Mouse (Mus musculus) megakaryocyte, embryonic 14.5 days (primary cell): Measurements from ENCODE around the gene Espl1. TPM values are rescaled to one million over a fixed set of nuclear protein-coding genes. Genes with fewer than 3 reads are reported as not detected.

Source experiments
- H3K27me3 ChIP-seq: replicated peaks from 2 replicates; pipeline ENCODE3; 2012; ENCODE audit warnings: inconsistent platforms
- H3K36me3 ChIP-seq: replicated peaks from 2 replicates; pipeline ENCODE3; 2012; ENCODE audit warnings: low read length, inconsistent platforms, mixed read lengths
- H3K4me1 ChIP-seq: 2 replicates; pipeline ENCODE4 v1.6.1; 2012; ENCODE audit warnings: inconsistent platforms
- H3K4me3 ChIP-seq: replicated peaks from 2 replicates; pipeline ENCODE3; 2012; ENCODE audit warnings: moderate library complexity, mild to moderate bottlenecking, inconsistent platforms
- H3K9me3 ChIP-seq: 2 replicates; pipeline ENCODE4 v1.6.1; 2012; ENCODE audit warnings: inconsistent platforms
- FLI1 ChIP-seq: IDR thresholded peaks from 2 replicates; pipeline ENCODE4 v1.6.1; 2012; ENCODE audit warnings: low read length, inconsistent platforms, mixed read lengths
- GATA1 ChIP-seq: IDR thresholded peaks from 3 replicates; pipeline ENCODE4 v1.6.1; 2012; ENCODE audit warnings: mixed read lengths, low read length, inconsistent platforms, borderline replicate concordance
- polyA plus RNA-seq: library from polyadenylated mRNA; stranded (reverse); fragments of >175 nt; gene quantifications from 2 replicates; pipeline ENCODE4 v1.2.3, GENCODE M21; 2012; ENCODE audit warnings: low replicate concordance; ENCODE audit not compliant: insufficient read depth

The Espl1 gene
- polyA plus RNA-seq, 1 experiment = 7.5 TPM

- Histone ChIP-seq H3K36me3 (no peaks in the 10 kb centered on the region), H3K9me3 (no peaks in the 10 kb centered on the region), H3K27me3 (peaks cover 21% of the 10 kb centered on the region), H3K4me1 (peaks cover 22% of the 10 kb centered on the region), H3K4me3 (no peak overlapping the region)
- TF ChIP-seq FLI1 (no peak), GATA1 (no peak)
Measured at GRCm38 (mm10) chr15:102273982-102274716, 21.9 kb upstream of the Espl1 start.

- Histone ChIP-seq H3K4me1 (peaks cover 46% of the 10 kb centered on the region), H3K36me3 (peaks cover 26% of the 10 kb centered on the region), H3K4me3 (peak overlapping the region; percentile 98), H3K9me3 (no peaks in the 10 kb centered on the region), H3K27me3 (no peaks in the 10 kb centered on the region)
- TF ChIP-seq FLI1 = no peak
- no peak for TF ChIP-seq GATA1
Measured at GRCm38 (mm10) chr15:102278726-102279091, 17.4 kb upstream of the Espl1 start.

- no peaks in the 10 kb centered on the region for H3K27me3 ChIP-seq
- TF ChIP-seq FLI1 (no peak), GATA1 (no peak)
- peak within 1 kb of the TSS; percentile 98 for H3K4me3 ChIP-seq
- peaks cover 51% of the 10 kb centered on the region for H3K4me1 ChIP-seq
- peaks cover 26% of the 10 kb centered on the region for H3K36me3 ChIP-seq
- H3K9me3 ChIP-seq = no peaks in the 10 kb centered on the region
Measured at GRCm38 (mm10) chr15:102279092-102279782, 16.8 kb upstream of the Espl1 start, which contains the start of gene Mfsd5. Gene Mfsd5 (plus strand): TSS chr15:102279454.

GRCm38 (mm10) chr15:102279783-102280520 lies 16.1 kb upstream of the Espl1 start:
- no peaks in the 10 kb centered on the region for H3K27me3 ChIP-seq
- H3K4me3 ChIP-seq = peak overlapping the region; percentile 98
- H3K9me3 ChIP-seq = no peaks in the 10 kb centered on the region
- H3K36me3 ChIP-seq = peaks cover 26% of the 10 kb centered on the region
- no peak for TF ChIP-seq FLI1
- TF ChIP-seq GATA1 = no peak
- peaks cover 58% of the 10 kb centered on the region for H3K4me1 ChIP-seq

GRCm38 (mm10) chr15:102280623-102281022 lies 15.4 kb upstream of the Espl1 start:
- Histone ChIP-seq H3K9me3 (no peaks in the 10 kb centered on the region), H3K27me3 (no peaks in the 10 kb centered on the region), H3K4me1 (peaks cover 61% of the 10 kb centered on the region), H3K36me3 (peaks cover 26% of the 10 kb centered on the region), H3K4me3 (peak overlapping the region; percentile 98)
- TF ChIP-seq FLI1 = no peak
- no peak for TF ChIP-seq GATA1

- H3K4me1 ChIP-seq = peaks cover 65% of the 10 kb centered on the region
- peaks cover 26% of the 10 kb centered on the region for H3K36me3 ChIP-seq
- no peaks in the 10 kb centered on the region for H3K27me3 ChIP-seq
- H3K4me3 ChIP-seq = peak overlapping the region; percentile 62
- no peaks in the 10 kb centered on the region for H3K9me3 ChIP-seq
- TF ChIP-seq GATA1 (no peak), FLI1 (no peak)
Measured at GRCm38 (mm10) chr15:102282463-102283292, 13.4 kb upstream of the Espl1 start.

- no peaks in the 10 kb centered on the region for H3K9me3 ChIP-seq
- H3K4me1 ChIP-seq = peaks cover 63% of the 10 kb centered on the region
- peak overlapping the region; percentile 76 for H3K4me3 ChIP-seq
- TF ChIP-seq GATA1 (no peak), FLI1 (no peak)
- no peaks in the 10 kb centered on the region for H3K27me3 ChIP-seq
- peaks cover 26% of the 10 kb centered on the region for H3K36me3 ChIP-seq
Measured at GRCm38 (mm10) chr15:102283648-102284047, 12.4 kb upstream of the Espl1 start.

- Histone ChIP-seq H3K4me1 (peaks cover 35% of the 10 kb centered on the region), H3K36me3 (peaks cover 4% of the 10 kb centered on the region)
Measured at GRCm38 (mm10) chr15:102287395-102287794, 8.7 kb upstream of the Espl1 start.

GRCm38 (mm10) chr15:102296368-102297006 lies 421 bp downstream of the Espl1 start:
- no peaks in the 10 kb centered on the region for H3K27me3 ChIP-seq
- no peaks in the 10 kb centered on the region for H3K9me3 ChIP-seq
- H3K4me1 ChIP-seq = peaks cover 33% of the 10 kb centered on the region
- H3K4me3 ChIP-seq = peak overlapping the region; percentile 99
- H3K36me3 ChIP-seq = peaks cover 33% of the 10 kb centered on the region
- TF ChIP-seq FLI1 (no peak), GATA1 (no peak)

More at GRCm38 (mm10) chr15:102287395-102287794, 8.7 kb upstream of the Espl1 start:
- no peaks in the 10 kb centered on the region for H3K27me3 ChIP-seq
- H3K4me3 ChIP-seq = no peak overlapping the region
- no peaks in the 10 kb centered on the region for H3K9me3 ChIP-seq
- no peak for TF ChIP-seq GATA1
- TF ChIP-seq FLI1 = no peak
